Mouse (Mus musculus): ENCODE results near the gene F12.

DNA sequence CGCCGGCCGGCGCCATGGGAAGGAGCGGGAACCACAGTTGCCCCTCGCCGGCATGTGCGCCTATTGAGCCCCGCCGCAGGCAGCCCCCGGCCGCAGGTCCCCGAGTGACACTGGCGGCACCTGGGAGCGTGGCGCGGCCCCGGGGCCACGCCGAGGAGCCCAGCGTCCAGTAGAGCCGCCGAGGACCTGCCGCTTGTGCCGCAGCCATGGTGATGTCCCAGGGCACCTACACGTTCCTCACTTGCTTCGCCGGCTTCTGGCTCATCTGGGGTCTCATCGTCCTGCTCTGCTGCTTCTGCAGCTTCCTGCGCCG is 45.2 kb upstream of the F12 start:
- no peak for TF ChIP-seq CTCF (conservative IDR thresholded peaks at IDR 0.05; ENCODE audit: low read length)
- no peak for TF ChIP-seq POU5F1 (IDR thresholded peaks at IDR 0.05; ENCODE audit: borderline replicate concordance, low read length)

Data from E14TG2a.4 (cell line).